Mouse (Mus musculus) urinary bladder, postnatal 36 days (tissue): ENCODE measurements around the gene Dlg2.

ENCODE experiments used
- DNase-seq, 2 experiments: peaks; one replicate each; pipeline ENCODE4 v3.0.0; 2022; ENCODE audit warnings: low spot score in 2 of 2, mixed read lengths in 1 of 2

The Dlg2 gene

DNA sequence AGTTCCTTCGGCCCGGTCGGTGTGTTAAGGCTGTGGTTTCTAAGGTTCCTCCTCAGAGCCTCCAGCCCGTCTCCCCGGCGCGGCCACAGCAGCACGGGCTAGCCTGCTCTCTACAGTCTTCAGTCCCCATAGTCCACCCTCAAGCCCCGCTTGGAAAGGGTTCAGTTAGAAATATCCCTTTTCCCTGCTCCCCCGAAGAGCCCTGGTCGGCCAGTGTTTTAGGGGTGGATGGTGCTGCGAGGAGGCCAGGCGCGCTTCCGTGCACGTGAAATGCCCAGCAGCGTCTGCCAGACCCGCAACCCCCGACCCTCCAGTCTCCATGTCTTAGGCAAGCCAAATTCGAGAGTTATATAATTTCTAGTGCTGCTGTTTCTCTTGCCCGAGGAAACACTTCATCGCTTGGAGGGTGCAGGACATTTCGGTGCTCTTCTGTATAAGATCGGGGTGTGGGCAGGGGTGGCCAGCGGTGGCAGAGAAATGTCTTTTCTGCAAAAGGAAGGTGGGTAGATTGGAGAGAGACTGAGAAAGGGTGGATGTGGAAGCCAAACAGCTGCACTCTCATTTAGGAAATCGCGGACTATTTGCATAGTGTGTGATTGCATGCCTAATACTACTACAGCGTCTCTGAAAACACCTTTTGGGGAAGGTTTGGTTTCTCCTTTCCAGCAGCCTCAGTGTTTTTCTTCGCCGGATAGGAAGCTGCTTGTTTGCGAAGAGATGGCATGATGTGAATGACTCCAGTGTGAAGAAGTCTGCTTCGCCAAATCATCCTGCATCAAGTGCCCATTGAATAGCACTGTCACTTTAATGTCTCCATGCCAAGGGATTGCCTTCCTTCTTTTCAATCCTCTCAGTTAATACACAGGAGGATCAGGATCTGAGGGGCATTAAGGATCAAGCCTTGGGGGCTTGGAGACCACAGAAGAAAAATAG lies at the start of gene Dlg2:
TSS of gene Dlg2 (plus strand) at position 360 of the 933 bp plus-strand sequence.
- peak in 1 of 2 experiments; percentile 20 for DNase-seq

DNA sequence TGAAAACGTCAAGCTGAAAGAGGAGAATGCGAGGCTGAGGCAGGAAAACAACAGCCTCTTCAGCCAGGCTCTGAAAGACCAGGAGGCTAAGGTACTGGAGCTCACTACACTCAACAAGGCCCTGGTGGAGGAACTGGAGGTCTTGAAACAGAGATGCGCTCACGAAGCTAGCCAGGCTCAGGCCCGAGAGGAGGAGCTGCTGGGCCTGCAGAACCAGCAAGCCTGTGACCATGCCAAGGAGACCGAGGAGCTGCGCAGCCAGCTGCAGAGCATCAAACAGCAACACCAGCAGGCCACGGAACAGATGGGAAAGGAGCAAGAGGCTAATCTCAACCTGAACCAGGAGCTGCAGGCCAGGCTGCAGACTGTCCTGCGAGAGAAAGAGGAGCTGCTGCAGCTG lies 49.5 kb upstream of the Dlg2 start:
- peak in 1 of 2 experiments; percentile 7 for DNase-seq

DNA sequence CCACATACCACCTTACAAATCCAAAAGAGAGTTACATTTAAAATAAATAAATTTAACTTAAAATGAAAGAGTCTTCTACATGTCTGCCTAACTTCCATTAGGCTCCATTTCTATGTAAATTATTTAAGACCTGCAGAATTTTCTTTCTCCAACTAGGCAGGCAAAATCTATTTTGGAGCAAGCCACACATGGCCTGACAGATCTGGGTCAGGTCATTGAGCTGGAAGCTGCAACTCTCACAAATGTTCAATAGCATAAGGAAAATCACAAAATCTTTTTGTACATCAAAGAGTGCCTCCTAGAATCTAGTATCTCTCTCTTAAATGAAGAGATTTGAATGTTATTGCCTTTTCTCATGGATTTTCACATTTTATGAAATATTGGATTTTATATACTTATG lies 44.3 kb upstream of the Dlg2 start:
- DNase-seq = no peak

DNA sequence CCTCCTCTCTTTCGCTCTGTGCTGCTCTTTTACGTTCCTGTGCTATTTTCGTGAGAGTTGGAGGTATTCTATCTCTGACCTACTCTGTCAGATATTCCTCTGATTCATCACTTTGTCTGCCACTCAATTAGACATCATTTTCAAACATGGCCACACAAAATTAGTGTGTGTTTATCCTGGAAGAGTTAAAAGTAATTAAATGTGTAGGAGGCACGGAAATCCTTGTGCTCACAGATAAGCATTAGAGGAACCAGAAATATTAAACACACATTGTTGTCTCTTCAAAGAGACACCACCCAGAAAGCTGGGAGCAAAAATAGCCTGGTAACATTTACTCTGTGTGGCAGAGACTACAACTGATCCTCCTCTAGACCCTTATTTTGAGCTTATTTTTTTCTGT lies 36.4 kb upstream of the Dlg2 start:
- DNase-seq = no peak

DNA sequence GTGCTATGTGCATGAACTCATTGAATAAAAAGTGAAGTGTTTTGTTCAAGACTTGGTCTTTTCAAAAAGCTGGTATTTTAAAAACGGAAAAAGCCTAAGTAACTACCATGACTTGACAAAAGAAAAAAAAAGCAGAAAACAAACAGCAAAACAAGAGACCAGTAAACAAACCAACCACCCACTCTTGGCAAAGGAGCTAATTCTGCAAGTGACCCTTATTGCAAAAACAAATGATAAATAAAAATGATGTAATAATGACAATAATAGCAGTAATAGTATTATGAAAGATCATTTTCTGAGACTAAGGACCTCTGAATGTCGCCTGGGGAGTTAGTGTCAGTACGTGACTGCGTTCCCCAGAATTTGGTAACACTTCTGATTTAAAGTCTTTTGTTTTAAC lies 34.4 kb upstream of the Dlg2 start:
- DNase-seq = no peak

DNA sequence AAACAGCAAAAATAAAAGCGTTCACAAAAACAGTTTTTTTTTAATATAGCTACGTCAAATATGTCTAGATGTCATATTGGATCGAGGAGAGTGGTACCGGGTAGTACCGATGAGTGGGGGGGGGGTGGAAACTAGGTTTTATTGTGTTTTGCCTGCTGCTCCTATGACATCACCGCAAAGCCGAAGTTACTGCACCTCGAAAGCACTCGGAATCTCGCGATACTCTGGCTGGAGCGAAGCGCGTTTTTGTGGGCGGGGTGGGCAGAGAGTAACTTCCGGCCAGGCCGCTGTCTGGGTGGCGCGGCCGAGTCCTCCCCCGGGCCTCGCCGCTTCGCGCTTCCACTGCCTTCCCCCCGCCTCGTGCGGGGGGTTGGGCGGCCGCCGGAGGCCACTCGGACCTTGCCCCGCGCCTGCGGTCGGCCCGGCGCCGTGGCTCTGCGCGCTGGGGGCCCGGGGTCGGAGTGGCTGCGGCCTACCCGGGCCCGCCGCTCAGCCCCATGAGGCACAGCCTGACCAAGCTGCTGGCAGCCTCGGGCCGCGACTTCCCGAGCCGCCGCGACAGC lies 33.9 kb upstream of the Dlg2 start, which contains the start of gene Crebzf:
TSS of gene Crebzf (plus strand) at position 212 of the 563 bp plus-strand sequence.
- peak; percentile 90 to 95 for DNase-seq

DNA sequence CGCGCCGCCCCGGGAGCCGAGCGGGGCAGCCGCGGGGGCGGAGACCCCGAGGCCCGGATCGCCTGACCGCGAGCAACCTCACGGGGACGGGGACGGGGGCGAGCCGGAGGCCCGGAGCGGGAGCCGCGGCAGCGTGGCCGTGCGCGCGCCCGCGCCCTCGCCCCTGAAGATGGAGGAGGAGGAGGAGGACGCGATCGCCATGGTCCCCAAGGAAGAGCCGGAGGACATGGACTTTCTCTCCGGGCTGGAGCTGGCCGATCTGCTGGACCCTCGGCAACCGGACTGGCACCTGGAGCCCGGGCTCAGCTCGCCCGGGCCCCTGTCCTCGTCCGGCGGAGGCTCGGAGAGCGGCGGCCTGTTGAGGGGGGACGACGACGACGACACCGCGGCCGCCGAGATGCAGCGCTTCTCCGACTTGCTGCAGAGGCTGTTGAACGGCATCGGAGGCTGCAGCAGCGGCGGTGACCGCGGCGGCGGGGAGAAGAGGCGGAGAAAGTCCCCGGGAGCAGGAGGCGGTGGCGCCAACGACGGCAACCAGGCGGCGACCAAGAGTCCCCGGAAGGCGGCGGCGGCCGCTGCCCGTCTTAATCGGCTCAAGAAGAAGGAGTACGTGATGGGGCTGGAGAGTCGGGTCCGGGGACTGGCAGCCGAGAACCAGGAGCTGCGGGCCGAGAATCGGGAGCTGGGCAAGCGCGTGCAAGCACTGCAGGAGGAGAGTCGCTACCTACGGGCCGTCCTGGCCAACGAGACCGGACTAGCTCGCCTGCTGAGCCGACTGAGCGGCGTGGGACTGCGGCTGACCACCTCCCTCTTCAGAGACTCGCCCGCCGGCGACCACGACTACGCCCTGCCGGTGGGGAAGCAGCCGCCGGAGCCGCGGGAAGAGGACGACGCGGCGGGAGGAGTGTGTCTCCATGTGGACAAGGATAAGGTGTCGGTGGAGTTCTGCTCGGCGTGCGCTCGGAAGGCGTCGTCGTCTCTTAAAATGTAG lies 33.1 kb upstream of the Dlg2 start:
- DNase-seq = peak; percentile 54 to 67

DNA sequence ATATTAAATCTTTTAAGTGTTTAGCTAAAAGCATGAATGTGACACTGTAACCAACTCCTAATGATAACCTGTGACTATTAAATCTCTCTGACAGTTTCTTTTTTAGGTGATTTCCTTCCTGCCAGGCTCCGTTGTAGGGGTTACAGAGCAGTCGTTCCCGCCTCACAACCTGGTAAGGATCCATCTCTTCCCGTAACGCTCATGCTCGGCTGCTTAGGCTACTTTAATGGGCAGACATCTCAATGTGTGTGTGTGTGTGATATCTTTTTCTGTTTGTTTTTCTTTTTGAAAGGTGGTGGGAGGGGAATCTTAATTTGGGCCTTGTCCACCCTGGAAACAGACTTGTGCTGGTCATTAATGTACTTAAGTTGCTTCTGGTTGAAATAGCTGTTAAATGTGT lies 32.3 kb upstream of the Dlg2 start:
- DNase-seq = no peak

DNA sequence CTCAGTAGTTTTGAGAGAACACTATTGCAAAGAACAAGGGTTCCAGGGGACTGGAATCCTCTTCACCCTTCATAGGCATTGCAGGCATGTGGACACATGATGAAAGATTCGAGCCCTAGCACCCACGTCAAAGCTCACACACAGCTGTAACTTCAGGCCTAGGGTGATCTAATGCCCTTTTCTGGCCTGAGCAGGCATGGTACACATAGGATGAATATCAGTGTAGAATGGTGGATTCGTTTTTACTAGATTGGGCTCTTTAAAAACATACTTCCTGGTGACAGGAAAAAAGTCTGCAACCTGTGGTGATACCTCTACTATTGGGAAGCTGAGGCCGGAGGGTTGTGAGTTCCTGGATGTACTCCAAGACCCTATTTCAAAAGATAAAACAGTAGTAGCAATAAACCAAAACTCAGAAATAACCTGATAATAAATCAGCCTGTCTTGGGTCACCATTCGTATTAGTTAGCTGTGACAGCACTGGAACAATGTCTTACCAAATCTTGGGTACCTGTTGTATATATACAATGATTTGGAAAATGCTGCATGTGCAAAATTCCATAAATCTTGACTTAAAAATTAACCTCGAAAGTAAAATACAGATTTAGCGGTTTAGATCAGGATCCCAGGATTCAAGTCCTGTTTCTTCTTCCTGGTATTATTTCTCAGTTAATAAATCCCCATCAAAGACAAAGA lies 20.2 kb upstream of the Dlg2 start:
- no peak for DNase-seq

DNA sequence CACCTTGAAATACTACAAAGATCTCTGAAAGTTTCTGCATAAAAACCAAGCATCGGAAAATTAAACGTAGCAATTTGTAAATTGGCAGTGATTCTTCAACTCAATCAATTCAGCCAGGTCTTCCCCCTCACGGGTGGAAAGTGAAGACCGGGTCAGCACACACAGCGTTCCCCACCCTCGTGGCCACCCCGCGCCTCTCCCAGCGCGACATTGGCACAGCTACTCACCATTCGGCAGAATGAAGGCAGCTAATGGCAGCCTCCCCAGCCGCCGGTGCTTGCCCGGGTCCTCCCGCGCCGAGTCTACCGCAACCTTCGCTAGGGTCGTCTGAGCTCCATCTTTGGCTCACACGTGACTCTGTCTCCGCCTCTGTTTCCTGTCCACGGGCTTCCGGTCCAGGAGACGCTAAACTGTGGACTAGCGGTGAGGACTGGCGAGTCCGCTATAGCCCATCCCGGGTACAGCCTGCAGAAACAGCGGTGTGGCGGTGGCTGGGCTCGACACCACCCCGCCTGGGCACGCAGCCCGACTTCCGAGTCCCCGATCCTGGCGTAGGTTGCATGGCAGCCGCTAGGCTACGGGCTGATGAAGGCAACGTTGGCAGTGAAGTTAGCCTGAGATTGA lies 19.5 kb upstream of the Dlg2 start, which contains the start of gene Tmem126a:
TSS of gene Tmem126a (minus strand) at position 385 of the 624 bp plus-strand sequence.
- peak; percentile 76 to 85 for DNase-seq

DNA sequence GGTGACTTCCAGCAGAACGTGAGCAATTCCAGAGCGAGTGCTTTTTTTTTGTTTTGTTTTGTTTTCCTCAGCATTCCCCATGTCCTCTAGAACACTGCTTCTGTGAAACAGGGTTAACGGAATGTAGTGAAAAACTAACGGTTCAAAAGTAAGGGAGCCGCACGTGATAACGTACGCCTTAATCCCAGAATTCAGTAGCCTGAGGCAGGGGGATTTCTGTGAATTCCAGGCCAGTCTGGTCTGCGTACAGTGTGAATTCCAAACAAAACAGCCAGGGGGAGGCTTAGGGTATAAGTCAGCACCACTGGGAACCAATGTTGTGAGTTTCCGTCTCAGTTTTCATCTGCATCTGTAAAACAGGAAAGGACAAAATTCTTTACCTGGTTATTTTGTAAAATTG lies 19.0 kb upstream of the Dlg2 start:
- no peak for DNase-seq

DNA sequence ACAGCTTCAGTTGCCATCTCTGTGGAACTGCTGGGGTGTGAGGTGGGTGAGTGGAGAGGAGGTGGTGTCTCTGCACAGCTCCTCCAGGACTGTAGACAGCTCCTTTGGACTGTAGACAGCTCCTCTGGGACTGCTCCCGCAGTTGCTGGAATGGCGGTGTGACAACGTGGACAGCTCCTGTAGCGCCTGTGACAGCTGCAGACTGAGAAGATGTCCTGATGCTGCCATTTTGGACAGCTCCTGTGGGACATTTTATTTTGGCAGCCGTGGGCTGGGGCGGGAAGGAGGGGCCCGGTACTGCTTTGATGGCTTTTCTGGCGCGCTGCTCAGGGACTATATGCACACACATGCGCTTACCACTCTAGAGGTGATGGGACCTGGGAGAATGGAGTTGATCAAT lies 16.1 kb upstream of the Dlg2 start:
- DNase-seq = no peak

DNA sequence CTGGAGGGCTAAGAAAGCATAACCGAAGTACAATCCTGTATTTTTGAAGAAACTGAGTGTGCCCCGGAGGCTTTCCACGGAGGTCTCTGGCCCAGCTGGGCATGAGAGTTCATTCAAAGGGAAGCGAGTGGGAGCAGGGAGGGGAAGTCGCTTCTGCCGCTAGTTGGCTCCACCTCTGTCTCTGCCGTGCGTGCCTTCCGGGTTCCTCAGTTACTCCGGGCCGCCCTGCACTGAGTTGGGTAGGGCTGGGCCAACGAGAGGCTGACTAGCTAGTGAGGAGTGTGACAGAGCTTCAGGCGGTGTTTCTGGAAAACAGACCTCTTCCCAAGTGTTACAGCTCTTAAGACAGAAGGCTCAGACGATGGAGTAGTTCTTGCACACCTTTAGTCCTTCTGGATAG lies 15.5 kb upstream of the Dlg2 start:
- DNase-seq = peak in 1 of 2 experiments; percentile 22

DNA sequence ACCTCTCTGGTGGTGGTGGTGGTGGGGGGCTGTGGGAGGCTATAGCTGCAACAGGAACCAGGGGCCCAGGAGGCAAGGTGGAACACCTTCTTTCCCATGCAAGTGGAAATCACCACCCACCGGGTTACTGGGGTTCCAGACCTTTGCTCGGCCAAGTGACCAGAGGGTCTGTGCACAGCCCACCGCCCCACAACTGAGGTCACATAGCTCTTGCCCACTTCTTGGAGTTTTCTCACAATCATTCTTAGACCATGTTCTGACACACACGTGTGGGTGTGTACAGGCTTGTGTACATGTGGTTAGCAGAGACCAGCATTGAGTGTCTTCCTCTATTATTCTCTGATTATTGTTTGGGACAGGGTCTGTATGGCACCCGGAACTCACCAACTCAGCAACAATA lies 15.0 kb upstream of the Dlg2 start:
- DNase-seq = no peak

DNA sequence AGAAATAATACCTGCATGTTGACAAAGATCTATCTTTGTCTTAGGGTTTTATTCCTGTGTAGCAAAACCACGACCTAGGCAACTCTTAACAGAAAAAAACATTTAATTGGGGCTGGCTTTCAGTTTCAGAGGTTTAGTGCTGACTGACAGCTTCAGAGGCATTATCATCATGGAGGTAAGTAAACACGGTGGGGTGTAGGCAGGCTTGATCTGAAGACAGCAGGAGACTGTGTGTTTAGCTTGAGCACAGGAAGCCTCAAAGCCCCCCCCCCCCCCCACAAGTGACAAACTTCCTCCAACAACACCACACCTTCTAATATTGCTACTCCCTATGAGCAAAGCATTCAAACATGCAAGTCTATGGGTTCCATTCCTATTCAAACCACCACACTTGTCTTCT lies 3.0 kb upstream of the Dlg2 start:
- no peak for DNase-seq

DNA sequence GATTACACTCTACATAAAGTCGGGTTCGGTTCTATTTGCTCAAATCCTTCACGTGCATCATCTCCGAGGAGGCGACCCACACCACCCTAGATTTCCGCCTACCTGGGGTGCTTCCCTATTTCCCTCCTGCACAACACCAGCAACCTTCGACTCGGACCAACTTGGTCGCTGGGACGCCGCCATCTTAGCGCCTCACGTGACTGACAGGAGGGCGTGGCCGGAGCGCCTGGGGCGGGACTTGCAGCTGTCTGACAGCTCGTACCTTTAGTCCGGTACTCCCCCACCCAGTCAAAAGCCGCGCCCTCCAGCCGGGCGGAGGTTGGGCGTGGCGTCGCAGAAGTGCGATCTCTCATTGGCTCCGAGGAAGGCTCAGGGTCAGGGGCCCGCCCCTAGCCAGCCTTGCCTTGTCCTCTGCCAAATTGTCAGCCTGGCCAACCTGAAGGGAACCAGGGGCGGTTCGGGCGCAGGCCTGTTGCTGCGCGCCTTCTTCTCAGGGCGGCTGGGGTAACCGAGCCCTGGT lies 619 bp upstream of the Dlg2 start, which contains the start of gene Tmem126b:
TSS of gene Tmem126b (minus strand) at position 209 of the 520 bp plus-strand sequence.
- DNase-seq = peak; percentile 98 to 100

DNA sequence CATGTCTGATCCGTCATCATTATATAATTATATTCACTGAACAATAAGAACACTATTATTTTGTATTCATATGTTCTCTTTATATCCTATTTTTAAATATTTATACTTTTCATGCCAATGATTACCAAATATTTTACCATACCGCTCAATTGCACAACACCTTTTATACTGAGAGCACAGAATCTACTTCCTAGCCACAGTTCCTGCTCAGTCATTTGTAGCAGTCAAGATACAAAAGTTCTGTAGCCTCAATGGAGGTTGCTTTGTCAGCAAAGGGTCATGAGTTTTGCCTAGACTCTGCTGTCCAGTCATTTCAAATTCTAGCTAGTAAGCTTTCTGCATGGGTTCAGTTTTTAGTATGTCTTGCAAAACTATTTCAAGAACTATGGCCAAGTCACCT lies 6.1 kb downstream of the Dlg2 start:
- DNase-seq = no peak

DNA sequence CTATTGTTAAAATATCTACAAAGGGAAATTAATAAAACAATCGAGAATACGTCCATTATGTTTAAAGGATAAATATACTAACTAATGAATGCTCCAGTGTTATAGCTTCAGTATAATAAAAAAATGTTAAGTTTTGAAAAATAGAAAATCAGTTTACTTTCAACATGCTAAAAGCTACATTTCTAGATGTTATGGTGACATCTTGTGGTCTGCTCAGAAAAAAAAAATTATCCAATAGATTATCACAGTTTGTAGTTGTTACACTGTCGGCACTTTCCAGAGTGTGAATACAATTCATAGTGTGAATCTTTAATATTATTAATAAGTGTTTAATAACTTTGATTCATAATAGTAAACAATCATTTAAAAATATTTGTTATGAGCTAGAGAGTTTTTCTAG lies 31.7 kb downstream of the Dlg2 start:
- no peak for DNase-seq

DNA sequence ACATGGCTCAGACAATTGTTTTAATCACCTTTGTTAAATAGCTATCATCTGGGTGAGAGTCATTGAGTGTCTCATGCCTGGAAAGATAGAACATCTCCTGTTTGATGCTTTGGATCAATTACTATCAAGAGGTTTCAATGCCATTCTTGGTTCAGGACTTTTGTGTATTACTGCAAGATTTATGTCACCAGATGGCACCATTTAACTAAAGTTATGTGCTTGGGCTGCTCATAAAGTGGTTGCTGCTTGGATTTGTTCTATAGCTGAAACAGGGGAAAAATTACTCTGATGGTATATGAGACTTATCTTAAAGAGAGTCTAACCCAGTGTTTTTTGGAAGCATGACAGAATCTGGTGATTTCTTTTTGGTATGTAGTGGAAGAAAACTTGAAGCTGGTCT lies 35.8 kb downstream of the Dlg2 start:
- no peak for DNase-seq
